Mouse (Mus musculus) kidney, adult 2 months (tissue): Measurements from ENCODE around the gene Rnf144b.

Experiments
- CTCF ChIP-seq: fragments of 200-500 bp; conservative IDR thresholded peaks from 2 replicates; pipeline ENCODE4 v1.5.1; 2011; ENCODE audit warnings: low read depth, mild to moderate bottlenecking, control low read depth, low read length, moderate library complexity, mixed read lengths; ENCODE audit not compliant: insufficient read depth, insufficient read length
- POLR2A ChIP-seq: fragments of 200-500 bp; IDR thresholded peaks from one replicate; pipeline ENCODE4 v1.6.1; 2011; ENCODE audit warnings: low read depth, low read length, control low read depth

GRCm38 (mm10) chr13:47220426-47220825 lies 98.0 kb downstream of the Rnf144b start:
- TF ChIP-seq CTCF (no peak), POLR2A (no peak)
